Mouse (Mus musculus): Measurements from ENCODE around the gene Eml5. TPM values are rescaled to one million over a fixed set of nuclear protein-coding genes. Genes with fewer than 3 reads are reported as not detected.

The Eml5 gene
- polyA plus RNA-seq, 1 experiment from 2014 or later: 5.2 TPM

DNA sequence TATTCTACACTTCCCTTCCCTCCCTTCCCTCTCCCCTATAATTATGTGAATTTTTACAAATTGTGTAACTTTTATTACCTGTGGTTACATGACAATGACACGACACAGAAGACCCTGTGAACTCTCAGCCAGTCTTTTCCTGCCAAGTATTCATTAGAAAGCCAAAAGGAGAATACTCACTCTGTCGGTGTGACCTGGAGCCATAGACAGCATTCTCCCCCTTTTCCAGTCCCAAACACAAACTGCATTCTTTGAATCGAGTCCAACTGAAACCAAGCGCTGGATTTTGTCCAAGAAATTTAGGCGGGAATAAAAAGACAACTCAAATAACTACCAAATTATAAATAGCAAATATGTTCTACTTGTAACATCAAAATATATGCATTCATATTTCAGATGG, 19.5 kb downstream of the Eml5 start:
- Histone ChIP-seq H3K27ac (no peak overlapping the region), H3K9me3 (replicated peaks) (no peaks in the 10 kb centered on the region), H3K9ac (no peak overlapping the region), H3K4me3 (replicated peaks) (no peak overlapping the region), H3K4me1 (no peaks in the 10 kb centered on the region), H3K27me3 (no peaks in the 10 kb centered on the region), H3K36me3 (no peaks in the 10 kb centered on the region), H3K4me2 (no peak overlapping the region)
- no peak for ATAC-seq (replicated peaks; ENCODE audit: low FRiP score)
- WGBS: 52% methylated on average over 5 of the region's 5 CpGs

DNA sequence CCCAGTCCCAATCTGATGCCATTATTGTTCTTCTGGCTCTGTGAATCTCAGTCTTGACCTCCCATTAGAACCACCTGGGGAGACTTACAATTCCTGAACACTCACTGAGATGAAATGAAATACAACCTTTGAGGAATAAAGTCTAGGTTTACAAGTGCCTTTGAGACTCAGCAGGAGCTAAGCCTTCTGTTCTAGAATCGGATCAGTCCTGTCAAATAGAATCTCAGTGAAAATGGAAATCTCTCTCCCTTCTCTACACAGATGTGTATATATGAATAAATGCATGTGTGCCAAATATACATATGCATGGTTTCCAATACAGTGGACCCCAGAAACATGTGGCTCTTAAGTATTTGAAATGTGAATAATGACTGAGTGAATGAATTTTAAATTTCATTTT, 22.6 kb downstream of the Eml5 start:
- no peaks in the 10 kb centered on the region for H3K4me1 ChIP-seq
- no peaks in the 10 kb centered on the region for H3K9me3 ChIP-seq (replicated peaks)
- H3K27ac ChIP-seq: no peak overlapping the region
- H3K4me3 ChIP-seq (replicated peaks): no peak overlapping the region
- no peaks in the 10 kb centered on the region for H3K27me3 ChIP-seq
- 63% methylated on average over 1 of the region's 1 CpGs for WGBS
- no peaks in the 10 kb centered on the region for H3K36me3 ChIP-seq
- no peak overlapping the region for H3K4me2 ChIP-seq
- ATAC-seq (replicated peaks; ENCODE audit: low FRiP score): no peak
- no peak overlapping the region for H3K9ac ChIP-seq

GRCm38 (mm10) chr12:98875216-98875615, 26.1 kb downstream of the Eml5 start:
- Histone ChIP-seq H3K4me1 (no peaks in the 10 kb centered on the region), H3K9ac (no peak overlapping the region), H3K27ac (no peak overlapping the region), H3K4me2 (no peak overlapping the region), H3K9me3 (replicated peaks) (no peaks in the 10 kb centered on the region), H3K27me3 (no peaks in the 10 kb centered on the region), H3K36me3 (no peaks in the 10 kb centered on the region), H3K4me3 (replicated peaks) (no peak overlapping the region)
- WGBS: 70% methylated on average over 2 of the region's 2 CpGs
- ATAC-seq (replicated peaks; ENCODE audit: low FRiP score): no peak

DNA sequence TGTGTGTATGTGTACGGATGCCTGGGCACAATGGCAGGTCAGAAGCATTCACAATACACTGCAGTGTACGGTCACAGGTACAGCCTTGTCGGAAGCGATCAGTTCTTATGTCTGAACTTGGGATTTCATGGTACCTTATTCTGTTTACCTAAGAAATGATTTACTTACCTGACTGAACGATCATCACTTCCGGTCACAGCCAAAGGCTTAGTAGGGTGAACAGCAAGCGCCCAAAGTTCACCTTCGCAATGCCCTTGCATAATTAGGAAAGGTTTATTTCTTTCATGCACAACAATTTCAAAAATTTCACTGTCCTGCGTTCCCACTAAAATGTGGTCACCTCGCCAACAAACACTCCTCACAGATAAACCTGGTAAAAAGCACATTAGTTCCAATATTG, 28.4 kb downstream of the Eml5 start:
- Histone ChIP-seq H3K27ac (no peak overlapping the region), H3K9ac (no peak overlapping the region), H3K27me3 (no peaks in the 10 kb centered on the region), H3K4me1 (no peaks in the 10 kb centered on the region), H3K9me3 (replicated peaks) (no peaks in the 10 kb centered on the region), H3K4me2 (no peak overlapping the region), H3K36me3 (no peaks in the 10 kb centered on the region), H3K4me3 (replicated peaks) (no peak overlapping the region)
- ATAC-seq (replicated peaks; ENCODE audit: low FRiP score): no peak
- 91% methylated on average over 10 of the region's 10 CpGs for WGBS

DNA sequence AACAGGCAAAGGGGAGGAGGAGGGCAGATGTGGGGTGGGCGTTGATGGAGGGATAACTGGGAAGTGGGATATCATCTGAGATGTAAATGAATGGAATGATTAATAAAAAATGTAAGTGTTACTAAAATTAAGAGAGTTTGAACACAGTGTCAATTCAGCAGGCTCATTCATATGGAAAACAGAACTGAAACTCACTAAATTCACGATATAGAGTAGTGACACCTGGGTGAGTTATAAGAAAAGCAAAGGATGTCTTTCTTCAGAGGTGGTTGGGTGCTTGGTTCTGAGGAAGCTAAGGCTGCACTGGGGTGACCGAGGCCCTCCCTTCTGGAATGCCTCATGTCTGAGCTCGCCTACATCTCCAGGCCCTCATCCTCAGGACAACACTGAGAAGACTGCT, 37.8 kb downstream of the Eml5 start:
- H3K4me3 ChIP-seq (replicated peaks): no peak overlapping the region
- no peak overlapping the region for H3K9ac ChIP-seq
- H3K4me2 ChIP-seq: no peak overlapping the region
- H3K27ac ChIP-seq: no peak overlapping the region
- H3K36me3 ChIP-seq: no peaks in the 10 kb centered on the region
- no peaks in the 10 kb centered on the region for H3K27me3 ChIP-seq
- WGBS: 81% methylated on average over 4 of the region's 4 CpGs
- H3K4me1 ChIP-seq: no peaks in the 10 kb centered on the region
- ATAC-seq (replicated peaks; ENCODE audit: low FRiP score): no peak
- no peaks in the 10 kb centered on the region for H3K9me3 ChIP-seq (replicated peaks)

DNA sequence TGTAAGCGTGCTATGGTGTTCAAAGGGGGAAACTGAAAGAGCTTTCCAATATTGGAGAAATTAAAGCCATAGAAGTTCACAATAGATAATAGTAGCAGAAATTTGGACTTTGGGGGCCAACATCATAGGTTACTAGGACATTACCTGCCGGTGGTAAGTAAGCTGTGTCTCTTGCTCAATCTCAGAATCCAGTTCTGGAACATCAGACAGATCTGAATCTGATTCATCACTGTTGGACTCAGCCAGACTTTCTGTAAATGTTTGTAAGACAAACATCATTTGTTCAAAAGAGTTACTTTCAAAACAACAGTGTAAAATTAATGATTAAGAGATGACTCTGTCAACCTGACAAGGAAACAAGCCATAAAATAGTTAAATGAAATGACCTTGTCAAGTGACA, 41.0 kb downstream of the Eml5 start:
- H3K9ac ChIP-seq: no peak overlapping the region
- H3K9me3 ChIP-seq (replicated peaks): no peaks in the 10 kb centered on the region
- H3K4me1 ChIP-seq: no peaks in the 10 kb centered on the region
- no peak overlapping the region for H3K4me2 ChIP-seq
- 86% methylated on average over 2 of the region's 2 CpGs for WGBS
- no peaks in the 10 kb centered on the region for H3K36me3 ChIP-seq
- H3K27me3 ChIP-seq: no peaks in the 10 kb centered on the region
- no peak for ATAC-seq (replicated peaks; ENCODE audit: low FRiP score)
- no peak overlapping the region for H3K4me3 ChIP-seq (replicated peaks)
- H3K27ac ChIP-seq: no peak overlapping the region

- 20% methylated on average over 3 of the region's 3 CpGs for WGBS
- no peaks in the 10 kb centered on the region for H3K27me3 ChIP-seq
- no peak overlapping the region for H3K4me3 ChIP-seq (replicated peaks)
- H3K4me1 ChIP-seq: no peaks in the 10 kb centered on the region
- no peak; the same call in 1 of the 2 replicates for ATAC-seq (replicated peaks; ENCODE audit: low FRiP score)
- H3K36me3 ChIP-seq: no peaks in the 10 kb centered on the region
- no peak overlapping the region for H3K9ac ChIP-seq
- no peaks in the 10 kb centered on the region for H3K9me3 ChIP-seq (replicated peaks)
- H3K4me2 ChIP-seq: no peak overlapping the region
- H3K27ac ChIP-seq: no peak overlapping the region
Measured at GRCm38 (mm10) chr12:98850767-98851166, 50.5 kb downstream of the Eml5 start.

GRCm38 (mm10) chr12:98844774-98845173, 56.5 kb downstream of the Eml5 start:
- ATAC-seq (replicated peaks; ENCODE audit: low FRiP score): no peak
- H3K4me3 ChIP-seq (replicated peaks): no peak overlapping the region
- H3K9ac ChIP-seq: no peak overlapping the region
- H3K36me3 ChIP-seq: no peaks in the 10 kb centered on the region
- no peaks in the 10 kb centered on the region for H3K4me1 ChIP-seq
- H3K9me3 ChIP-seq (replicated peaks): no peaks in the 10 kb centered on the region
- no peak overlapping the region for H3K4me2 ChIP-seq
- no peaks in the 10 kb centered on the region for H3K27me3 ChIP-seq
- no peak overlapping the region for H3K27ac ChIP-seq
- WGBS: 96% methylated on average over 3 of the region's 3 CpGs

DNA sequence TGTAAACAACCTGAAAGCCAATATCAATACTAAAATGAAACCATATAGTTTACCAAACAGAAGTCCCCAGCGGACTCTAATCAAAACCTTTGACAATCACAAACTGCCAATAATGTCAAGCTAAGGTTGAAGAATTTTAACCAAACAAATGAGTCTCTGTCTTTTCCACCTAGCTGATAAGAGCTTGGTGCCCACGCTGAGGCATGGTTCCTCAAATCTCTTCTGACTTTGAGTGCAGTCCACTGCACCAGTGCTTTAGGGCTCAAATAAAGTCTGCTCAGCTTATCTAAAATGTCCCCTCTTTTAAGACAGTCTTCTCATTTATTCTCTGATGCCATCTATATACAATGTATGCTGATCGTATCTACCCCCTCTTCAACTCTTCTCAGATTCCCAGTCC, 61.1 kb downstream of the Eml5 start:
- Histone ChIP-seq H3K36me3 (no peaks in the 10 kb centered on the region), H3K9me3 (replicated peaks) (no peaks in the 10 kb centered on the region), H3K27me3 (no peaks in the 10 kb centered on the region), H3K4me2 (no peak overlapping the region), H3K4me3 (replicated peaks) (no peak overlapping the region), H3K27ac (no peak overlapping the region), H3K4me1 (no peaks in the 10 kb centered on the region), H3K9ac (no peak overlapping the region)
- WGBS: 83% methylated on average over 3 of the region's 3 CpGs
- no peak for ATAC-seq (replicated peaks; ENCODE audit: low FRiP score)

DNA sequence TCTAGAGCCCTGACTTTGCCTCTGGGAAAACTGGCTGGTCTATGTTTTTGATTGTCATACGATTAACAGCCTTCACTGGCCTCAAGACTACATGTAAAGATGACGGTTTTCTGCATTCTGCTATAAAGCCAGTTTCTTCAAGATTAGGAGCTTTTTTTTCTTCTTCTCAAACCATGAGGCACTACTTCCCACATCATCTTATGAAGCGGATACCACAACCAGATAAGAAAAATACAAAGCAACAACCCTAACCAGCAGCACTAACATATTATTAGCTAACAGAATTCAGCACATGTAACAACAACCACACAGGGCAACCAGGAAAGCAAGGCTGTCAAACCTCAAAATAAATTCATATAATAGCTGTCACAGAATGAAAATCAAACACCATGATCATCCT, 63.3 kb downstream of the Eml5 start:
- no peaks in the 10 kb centered on the region for H3K9me3 ChIP-seq (replicated peaks)
- H3K36me3 ChIP-seq: no peaks in the 10 kb centered on the region
- H3K27me3 ChIP-seq: no peaks in the 10 kb centered on the region
- no peak overlapping the region for H3K4me2 ChIP-seq
- ATAC-seq (replicated peaks; ENCODE audit: low FRiP score): no peak
- no peak overlapping the region for H3K4me3 ChIP-seq (replicated peaks)
- WGBS: 82% methylated on average over 3 of the region's 3 CpGs
- no peaks in the 10 kb centered on the region for H3K4me1 ChIP-seq
- no peak overlapping the region for H3K9ac ChIP-seq
- no peak overlapping the region for H3K27ac ChIP-seq

DNA sequence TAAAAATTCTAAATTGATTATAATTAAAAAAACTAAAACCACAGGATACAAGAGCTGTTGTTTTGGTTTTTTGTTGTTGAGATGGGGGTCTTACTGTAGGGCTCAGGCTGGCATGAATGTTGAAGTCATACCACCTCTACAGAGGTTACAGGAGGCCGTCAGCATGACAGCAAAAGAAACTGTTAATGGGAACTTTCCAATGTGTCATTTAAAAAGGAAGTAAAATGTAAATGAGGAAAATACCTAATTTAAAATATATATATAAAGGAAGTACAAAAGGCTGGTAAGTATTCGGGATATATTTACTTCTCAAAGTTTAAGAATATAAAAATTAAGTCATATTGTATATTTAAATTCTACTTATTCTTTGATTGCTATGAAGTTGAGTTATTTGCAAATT, 65.8 kb downstream of the Eml5 start:
- Histone ChIP-seq H3K9ac (no peak overlapping the region), H3K9me3 (replicated peaks) (no peaks in the 10 kb centered on the region), H3K4me3 (replicated peaks) (no peak overlapping the region), H3K27ac (no peak overlapping the region), H3K4me1 (no peaks in the 10 kb centered on the region), H3K27me3 (no peaks in the 10 kb centered on the region), H3K4me2 (no peak overlapping the region), H3K36me3 (no peaks in the 10 kb centered on the region)
- WGBS: 86% methylated on average over 2 of the region's 2 CpGs
- ATAC-seq (replicated peaks; ENCODE audit: low FRiP score): no peak

- ATAC-seq (replicated peaks; ENCODE audit: low FRiP score): no peak
- Histone ChIP-seq H3K4me3 (replicated peaks) (no peak overlapping the region), H3K4me2 (no peak overlapping the region), H3K4me1 (no peaks in the 10 kb centered on the region), H3K9ac (no peak overlapping the region), H3K36me3 (no peaks in the 10 kb centered on the region), H3K9me3 (replicated peaks) (no peaks in the 10 kb centered on the region), H3K27me3 (no peaks in the 10 kb centered on the region), H3K27ac (no peak overlapping the region)
- 79% methylated on average over 2 of the region's 2 CpGs for WGBS
Measured at GRCm38 (mm10) chr12:98834879-98835278, 66.4 kb downstream of the Eml5 start.

GRCm38 (mm10) chr12:98833901-98834300, 67.4 kb downstream of the Eml5 start:
- 79% methylated on average over 1 of the region's 1 CpGs for WGBS

More at GRCm38 (mm10) chr12:98833901-98834300, 67.4 kb downstream of the Eml5 start:
- no peaks in the 10 kb centered on the region for H3K9me3 ChIP-seq (replicated peaks)
- no peaks in the 10 kb centered on the region for H3K27me3 ChIP-seq
- ATAC-seq (replicated peaks; ENCODE audit: low FRiP score): no peak
- H3K9ac ChIP-seq: no peak overlapping the region
- no peaks in the 10 kb centered on the region for H3K36me3 ChIP-seq
- no peak overlapping the region for H3K4me3 ChIP-seq (replicated peaks)
- H3K4me2 ChIP-seq: no peak overlapping the region
- no peaks in the 10 kb centered on the region for H3K4me1 ChIP-seq
- no peak overlapping the region for H3K27ac ChIP-seq
